Mouse (Mus musculus): Measurements from ENCODE around the gene Gm4631.
"Not testable (repeated sequence)": the region's sequence is repeated elsewhere in the genome, so short reads cannot be mapped to it uniquely, and the experiment has no call there.

GRCm38 (mm10) chr2:175338097-175338496 lies at the start of gene Gm4631:
- TF ChIP-seq POLR2A (IDR thresholded peaks at IDR 0.05; ENCODE audit: insufficient read length, low read depth); MAX (IDR thresholded peaks at IDR 0.05; ENCODE audit: low read depth): not testable (repeated sequence)

All from myocyte (in vitro differentiated cells).